Mouse (Mus musculus) liver, embryonic 16.5 days (tissue): ENCODE data around the gene Ahnak2. TPM values are rescaled to one million over a fixed set of nuclear protein-coding genes. Genes with fewer than 3 reads are reported as not detected.

Source experiments
- ATAC-seq: fragments of 200-750 bp; cut with Nextera tagmentation; 2 replicates; pipeline ENCODE4 v1.8.0; 2017; ENCODE audit warnings: low read depth, mild to moderate bottlenecking, moderate number of reproducible peaks, moderate library complexity
- H3K27ac ChIP-seq: fragments of 300-500 bp; sonication (generic); 2 replicates; pipeline ENCODE4 v1.5.1; 2014; ENCODE audit warnings: mild to moderate bottlenecking, low read length
- H3K27me3 ChIP-seq: fragments of 300-500 bp; sonication (generic); 2 replicates; pipeline ENCODE4 v1.6.1; 2014; ENCODE audit warnings: low read depth, low read length, mixed read lengths; ENCODE audit not compliant: control insufficient read depth, insufficient read depth
- H3K36me3 ChIP-seq: fragments of 300-500 bp; sonication (generic); 2 replicates; pipeline ENCODE4 v1.6.1; 2014; ENCODE audit warnings: mild to moderate bottlenecking; ENCODE audit not compliant: control insufficient read depth, insufficient read depth
- H3K4me1 ChIP-seq: fragments of 300-500 bp; sonication (generic); 2 replicates; pipeline ENCODE4 v1.6.1; 2014; ENCODE audit warnings: low read depth, low read length, mixed read lengths; ENCODE audit not compliant: control insufficient read depth
- H3K4me2 ChIP-seq: fragments of 300-500 bp; sonication (generic); 2 replicates; pipeline ENCODE4 v1.6.1; 2014; ENCODE audit warnings: low read depth, low read length, mixed read lengths
- H3K4me3 ChIP-seq: fragments of 300-500 bp; sonication (generic); 2 replicates; pipeline ENCODE4 v1.5.1; 2014; ENCODE audit warnings: low read depth, mild to moderate bottlenecking, low read length
- H3K9ac ChIP-seq: fragments of 300-500 bp; sonication (generic); 2 replicates; pipeline ENCODE4 v1.6.1; 2014; ENCODE audit warnings: low read depth, low read length
- H3K9me3 ChIP-seq: fragments of 300-500 bp; sonication (generic); replicated peaks from 2 replicates; pipeline ENCODE4 v1.6.1; 2016; ENCODE audit warnings: low read length; ENCODE audit not compliant: control insufficient read depth
- WGBS: fragments of 180-500 bp; shearing (Covaris S2); extraction: QIAGEN DNeasy Blood & Tissue Kit; methylation state at CpG from one replicate; pipeline ENCODE4 v1.1.7; 2014; ENCODE audit not compliant: insufficient replicate concordance; 5-methylcytosine and 5-hydroxymethylcytosine counted together
- polyA plus RNA-seq: library from polyadenylated mRNA; unstranded; fragments of >200 nt; fragmentation: Nextera tagmentation; extraction: Ambion mirVana; gene quantifications from 2 replicates; pipeline ENCODE4 v1.2.1, GENCODE M21; 2015

Ahnak2 gene
- polyA plus RNA-seq, 1 experiment from 2014 or later: 0.26 TPM

- ATAC-seq: peak; percentile 41
- Histone ChIP-seq H3K9me3 (no peaks in the 10 kb centered on the region), H3K27ac (peak overlapping the region; percentile 50), H3K4me3 (peak overlapping the region; percentile 15), H3K4me2 (no peak overlapping the region), H3K4me1 (no peaks in the 10 kb centered on the region), H3K36me3 (no peaks in the 10 kb centered on the region), H3K9ac (no peak overlapping the region), H3K27me3 (no peaks in the 10 kb centered on the region)
- WGBS: 64% methylated on average over 3 of the region's 3 CpGs
These were observed 40.4 kb downstream of the Ahnak2 start for GRCm38 (mm10) chr12:112762018-112762417.

- H3K4me1 ChIP-seq: no peaks in the 10 kb centered on the region
- H3K9ac ChIP-seq: no peak overlapping the region
- H3K27ac ChIP-seq: peak overlapping the region; percentile 50
- H3K4me2 ChIP-seq: no peak overlapping the region
- no peaks in the 10 kb centered on the region for H3K27me3 ChIP-seq
- peak overlapping the region; percentile 26; the same call in 1 of the 2 replicates for H3K4me3 ChIP-seq
- no peaks in the 10 kb centered on the region for H3K9me3 ChIP-seq
- H3K36me3 ChIP-seq: no peaks in the 10 kb centered on the region
- 32% methylated on average over 4 of the region's 4 CpGs for WGBS
- no peak for ATAC-seq
These were observed 41.0 kb downstream of the Ahnak2 start for GRCm38 (mm10) chr12:112761411-112761810.

GRCm38 (mm10) chr12:112760154-112760926 lies 42.1 kb downstream of the Ahnak2 start, which contains the start of gene Pld4:
TSS of gene Pld4 (plus strand) at chr12:112760655.
- ATAC-seq: no peak
- Histone ChIP-seq H3K9ac (no peak within 1 kb of the TSS), H3K4me1 (peaks cover 3% of the 10 kb centered on the region; the same call in 1 of the 2 replicates), H3K4me2 (no peak within 1 kb of the TSS), H3K4me3 (peak within 1 kb of the TSS; percentile 26), H3K27ac (peak within 1 kb of the TSS; percentile 41), H3K27me3 (no peaks in the 10 kb centered on the region), H3K36me3 (no peaks in the 10 kb centered on the region), H3K9me3 (no peaks in the 10 kb centered on the region)
- WGBS: 21% methylated on average over 4 of the region's 4 CpGs

GRCm38 (mm10) chr12:112759471-112759870 lies 43.0 kb downstream of the Ahnak2 start:
- no peaks in the 10 kb centered on the region for H3K36me3 ChIP-seq
- no peak overlapping the region for H3K4me2 ChIP-seq
- no peaks in the 10 kb centered on the region for H3K9me3 ChIP-seq
- H3K4me1 ChIP-seq: peaks cover 3% of the 10 kb centered on the region; the same call in 1 of the 2 replicates
- no peak overlapping the region for H3K9ac ChIP-seq
- H3K27ac ChIP-seq: no peak overlapping the region
- H3K27me3 ChIP-seq: no peaks in the 10 kb centered on the region
- 72% methylated on average over 3 of the region's 3 CpGs for WGBS
- no peak overlapping the region for H3K4me3 ChIP-seq
- no peak for ATAC-seq

- Histone ChIP-seq H3K4me3 (no peak overlapping the region), H3K9me3 (no peaks in the 10 kb centered on the region), H3K36me3 (no peaks in the 10 kb centered on the region), H3K4me2 (no peak overlapping the region), H3K27ac (no peak overlapping the region), H3K9ac (no peak overlapping the region), H3K4me1 (peaks cover 3% of the 10 kb centered on the region; the same call in 1 of the 2 replicates), H3K27me3 (no peaks in the 10 kb centered on the region)
- ATAC-seq: no peak
- 62% methylated on average over 5 of the region's 5 CpGs for WGBS
These were observed 44.6 kb downstream of the Ahnak2 start for GRCm38 (mm10) chr12:112757896-112758295.

- 37% methylated on average over 4 of the region's 4 CpGs for whole genome bisulfite sequencing
- Histone ChIP-seq H3K4me2 (no peak overlapping the region), H3K4me1 (peaks cover 3% of the 10 kb centered on the region; the same call in 1 of the 2 replicates), H3K9ac (no peak overlapping the region), H3K27ac (no peak overlapping the region), H3K36me3 (no peaks in the 10 kb centered on the region), H3K4me3 (no peak overlapping the region), H3K27me3 (no peaks in the 10 kb centered on the region), H3K9me3 (no peaks in the 10 kb centered on the region)
- no peak for ATAC-seq
These were observed 46.6 kb downstream of the Ahnak2 start for GRCm38 (mm10) chr12:112755900-112756299.

- WGBS: 13% methylated on average over 2 of the region's 2 CpGs
- H3K9me3 ChIP-seq: no peaks in the 10 kb centered on the region
- H3K4me3 ChIP-seq: no peak overlapping the region
- no peak for ATAC-seq
- H3K36me3 ChIP-seq: no peaks in the 10 kb centered on the region
- H3K27ac ChIP-seq: no peak overlapping the region
- H3K4me2 ChIP-seq: no peak overlapping the region
- no peak overlapping the region for H3K9ac ChIP-seq
- H3K27me3 ChIP-seq: no peaks in the 10 kb centered on the region
- H3K4me1 ChIP-seq: peaks cover 3% of the 10 kb centered on the region; the same call in 1 of the 2 replicates
These were observed 50.1 kb downstream of the Ahnak2 start for GRCm38 (mm10) chr12:112752399-112752798.

- WGBS: 70% methylated on average over 12 of the region's 12 CpGs
- Histone ChIP-seq H3K27me3 (no peaks in the 10 kb centered on the region), H3K9me3 (no peaks in the 10 kb centered on the region), H3K36me3 (no peaks in the 10 kb centered on the region), H3K9ac (no peak overlapping the region), H3K27ac (no peak overlapping the region), H3K4me1 (peaks cover 3% of the 10 kb centered on the region), H3K4me3 (no peak overlapping the region), H3K4me2 (no peak overlapping the region)
- no peak for ATAC-seq
These were observed 51.5 kb downstream of the Ahnak2 start for GRCm38 (mm10) chr12:112750976-112751375.

GRCm38 (mm10) chr12:112747606-112747970 lies 54.9 kb downstream of the Ahnak2 start:
- WGBS: 49% methylated on average over 8 of the region's 8 CpGs
- H3K9ac ChIP-seq: no peak overlapping the region
- ATAC-seq: 0 out of 2 replicates have a peak, but pooled peaks have one; percentile 7

More at GRCm38 (mm10) chr12:112747606-112747970, 54.9 kb downstream of the Ahnak2 start:
- Histone ChIP-seq H3K4me2 (no peak overlapping the region), H3K9me3 (no peaks in the 10 kb centered on the region), H3K36me3 (no peaks in the 10 kb centered on the region), H3K4me3 (no peak overlapping the region), H3K4me1 (no peaks in the 10 kb centered on the region; the same call in 1 of the 2 replicates), H3K27me3 (no peaks in the 10 kb centered on the region), H3K27ac (no peak overlapping the region)
